Mouse (Mus musculus) E14TG2a.4 (cell line): ENCODE measurements at regions not wholly inside any gene's neighbourhood (a gene's known extent, or its start where the extent isn't known, plus 50 kb on each side); places are given as distances from the start of the nearest gene placed in this dataset.

Source experiments
- H3K27me3 ChIP-seq: 2 replicates; pipeline ENCODE4 v1.6.1; 2014; ENCODE audit warnings: low read length, control low read depth; ENCODE audit not compliant: insufficient read depth
- H3K36me3 ChIP-seq: 2 replicates; pipeline ENCODE4 v1.6.1; 2014; ENCODE audit warnings: low read length, control low read depth; ENCODE audit not compliant: insufficient read depth
- H3K4me1 ChIP-seq: replicated peaks from 2 replicates; pipeline ENCODE4 v1.6.1; 2014; ENCODE audit warnings: low read depth, low read length, control low read depth
- H3K4me3 ChIP-seq: replicated peaks from 2 replicates; pipeline ENCODE4 v1.5.1; 2014; ENCODE audit warnings: mild to moderate bottlenecking, low read length
- H3K9me3 ChIP-seq: 2 replicates; pipeline ENCODE4 v1.6.1; 2014; ENCODE audit warnings: low read length, control low read depth
- CTCF ChIP-seq: conservative IDR thresholded peaks from 2 replicates; pipeline ENCODE4 v1.5.1; 2014; ENCODE audit warnings: low read length
- NANOG ChIP-seq: IDR thresholded peaks from 2 replicates; pipeline ENCODE4 v1.6.1; 2014; ENCODE audit warnings: borderline replicate concordance, low read length, mixed read lengths
- POU5F1 ChIP-seq: IDR thresholded peaks from 2 replicates; pipeline ENCODE4 v1.6.1; 2014; ENCODE audit warnings: low read length, borderline replicate concordance

GRCm38 (mm10) chr3:132237344-132237743 is 152.3 kb downstream of the Dkk2 start:
- Histone ChIP-seq H3K4me3 (no peak overlapping the region), H3K36me3 (no peaks in the 10 kb centered on the region), H3K27me3 (no peaks in the 10 kb centered on the region), H3K4me1 (no peaks in the 10 kb centered on the region), H3K9me3 (no peaks in the 10 kb centered on the region)
- TF ChIP-seq NANOG (no peak), CTCF (no peak), POU5F1 (no peak)

- Histone ChIP-seq H3K9me3 (peaks cover 5% of the 10 kb centered on the region; the same call in 1 of the 2 replicates), H3K36me3 (no peaks in the 10 kb centered on the region), H3K27me3 (no peaks in the 10 kb centered on the region), H3K4me3 (no peak overlapping the region), H3K4me1 (no peaks in the 10 kb centered on the region)
- no peak for TF ChIP-seq POU5F1
- no peak for TF ChIP-seq NANOG
- no peak for TF ChIP-seq CTCF
Observed at GRCm38 (mm10) chr3:132257834-132258233, 172.7 kb downstream of the Dkk2 start.

GRCm38 (mm10) chr3:132269641-132270040 is 184.5 kb downstream of the Dkk2 start:
- Histone ChIP-seq H3K4me1 (no peaks in the 10 kb centered on the region), H3K27me3 (no peaks in the 10 kb centered on the region), H3K9me3 (no peaks in the 10 kb centered on the region), H3K36me3 (no peaks in the 10 kb centered on the region), H3K4me3 (no peak overlapping the region)
- TF ChIP-seq NANOG (no peak), CTCF (no peak), POU5F1 (no peak)

GRCm38 (mm10) chr3:132274786-132275185 is 189.7 kb downstream of the Dkk2 start:
- Histone ChIP-seq H3K27me3 (no peaks in the 10 kb centered on the region), H3K36me3 (no peaks in the 10 kb centered on the region), H3K4me1 (no peaks in the 10 kb centered on the region), H3K9me3 (no peaks in the 10 kb centered on the region), H3K4me3 (no peak overlapping the region)
- TF ChIP-seq POU5F1 (no peak), CTCF (no peak), NANOG (no peak)

- no peak for TF ChIP-seq NANOG
- TF ChIP-seq POU5F1, result no peak
- TF ChIP-seq CTCF, result no peak
- no peaks in the 10 kb centered on the region for H3K4me1 ChIP-seq
- H3K9me3 ChIP-seq, result no peaks in the 10 kb centered on the region
- H3K27me3 ChIP-seq, result no peaks in the 10 kb centered on the region
- no peaks in the 10 kb centered on the region for H3K36me3 ChIP-seq
- no peak overlapping the region for H3K4me3 ChIP-seq
Observed at GRCm38 (mm10) chr3:132277771-132278170, 192.7 kb downstream of the Dkk2 start.

- H3K4me1 ChIP-seq, result no peaks in the 10 kb centered on the region
- H3K27me3 ChIP-seq, result no peaks in the 10 kb centered on the region
- no peaks in the 10 kb centered on the region for H3K36me3 ChIP-seq
- H3K4me3 ChIP-seq, result no peak overlapping the region
- peaks cover 4% of the 10 kb centered on the region; the same call in 1 of the 2 replicates for H3K9me3 ChIP-seq
- TF ChIP-seq POU5F1, result no peak
- TF ChIP-seq CTCF, result no peak
- TF ChIP-seq NANOG, result no peak
Observed at GRCm38 (mm10) chr3:132287714-132288113, 202.6 kb downstream of the Dkk2 start.

- Histone ChIP-seq H3K9me3 (no peaks in the 10 kb centered on the region), H3K27me3 (no peaks in the 10 kb centered on the region), H3K4me1 (no peaks in the 10 kb centered on the region), H3K4me3 (no peak overlapping the region), H3K36me3 (no peaks in the 10 kb centered on the region)
- TF ChIP-seq NANOG (no peak), POU5F1 (no peak), CTCF (no peak)
Observed at GRCm38 (mm10) chr3:132326961-132327360, 241.9 kb downstream of the Dkk2 start.

GRCm38 (mm10) chr3:132343625-132344024 is 258.5 kb downstream of the Dkk2 start:
- Histone ChIP-seq H3K27me3 (no peaks in the 10 kb centered on the region), H3K4me1 (no peaks in the 10 kb centered on the region), H3K9me3 (no peaks in the 10 kb centered on the region), H3K36me3 (no peaks in the 10 kb centered on the region), H3K4me3 (no peak overlapping the region)
- no peak for TF ChIP-seq POU5F1
- no peak for TF ChIP-seq CTCF
- TF ChIP-seq NANOG, result no peak

GRCm38 (mm10) chr3:132345856-132346255 is 260.8 kb downstream of the Dkk2 start:
- Histone ChIP-seq H3K9me3 (no peaks in the 10 kb centered on the region), H3K27me3 (no peaks in the 10 kb centered on the region), H3K4me3 (no peak overlapping the region), H3K4me1 (no peaks in the 10 kb centered on the region), H3K36me3 (no peaks in the 10 kb centered on the region)
- TF ChIP-seq POU5F1 (no peak), NANOG (no peak)
